Mouse (Mus musculus) urinary bladder, postnatal 10 days (tissue): Measurements from ENCODE around the gene Gm5414.

Source experiments
- DNase-seq: peaks from one replicate; pipeline ENCODE4 v3.0.0; 2022; ENCODE audit warnings: low spot score

Gm5414 gene

DNA sequence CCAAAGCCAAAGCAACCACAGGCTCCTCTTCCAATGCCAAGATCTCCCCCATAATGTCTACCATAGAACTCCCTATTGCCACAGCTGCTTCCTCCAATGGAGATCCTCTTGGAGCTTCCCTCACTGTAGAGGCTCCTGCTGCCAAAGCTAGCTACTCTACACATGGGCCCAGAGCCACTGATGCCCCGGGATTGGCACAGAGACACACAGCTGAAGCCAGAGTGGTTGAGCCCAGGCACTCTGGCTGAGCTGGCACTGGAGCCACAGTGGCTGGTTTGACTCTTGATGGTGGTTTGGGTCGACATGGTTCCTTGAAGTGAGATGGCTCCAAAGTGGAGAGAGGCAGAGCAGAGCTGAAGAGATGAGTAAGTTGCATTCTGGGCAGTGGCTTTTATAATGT, at the start of gene Gm5414:
Gene Gm5414, minus strand, starts transcription at position 305 of the 400 bp plus-strand sequence.
- DNase-seq = no peak

DNA sequence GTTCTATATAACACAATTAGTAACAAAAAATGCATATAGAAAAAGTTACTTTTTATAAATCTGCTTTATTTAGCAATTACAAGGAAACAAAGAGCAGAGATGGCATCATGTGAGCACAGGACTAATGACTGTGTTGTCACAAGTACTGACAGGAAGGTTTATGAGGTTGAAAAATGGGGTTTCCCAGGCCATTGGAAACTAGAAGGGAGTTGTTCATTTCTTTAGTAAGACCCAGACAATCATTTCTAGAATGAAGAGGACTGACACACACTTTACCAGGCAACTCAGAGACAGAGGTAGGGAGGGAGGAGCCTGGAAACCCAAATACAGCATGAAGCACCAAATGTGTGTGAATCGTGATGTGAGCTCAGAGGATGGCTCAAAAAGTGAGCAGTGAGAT, 48.0 kb upstream of the Gm5414 start:
- DNase-seq = no peak

DNA sequence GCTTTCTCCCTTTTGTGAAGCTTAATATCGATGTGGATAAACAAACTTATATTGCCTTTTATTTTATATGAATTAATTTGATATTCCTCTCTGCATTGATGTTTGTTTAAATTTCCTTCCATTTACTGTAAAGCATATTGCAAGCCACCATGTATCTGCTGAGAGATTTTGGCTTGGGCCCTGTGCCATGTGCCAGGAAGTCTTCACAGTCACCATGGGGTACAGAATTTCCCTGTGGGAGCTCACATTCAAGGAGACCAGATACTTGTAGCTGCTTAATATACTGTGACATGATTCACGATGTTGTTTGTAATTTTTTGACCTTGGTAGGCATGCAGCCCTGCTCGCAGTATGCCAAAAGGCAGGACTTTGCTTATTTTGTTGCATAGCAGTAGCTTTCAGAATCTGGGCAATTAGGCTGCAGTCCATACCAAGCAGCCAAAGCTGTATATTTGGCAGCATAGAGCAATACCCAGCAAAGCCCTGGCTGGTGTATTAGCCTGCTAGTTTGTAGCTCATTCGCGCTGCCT, 24.8 kb upstream of the Gm5414 start:
- no peak for DNase-seq

DNA sequence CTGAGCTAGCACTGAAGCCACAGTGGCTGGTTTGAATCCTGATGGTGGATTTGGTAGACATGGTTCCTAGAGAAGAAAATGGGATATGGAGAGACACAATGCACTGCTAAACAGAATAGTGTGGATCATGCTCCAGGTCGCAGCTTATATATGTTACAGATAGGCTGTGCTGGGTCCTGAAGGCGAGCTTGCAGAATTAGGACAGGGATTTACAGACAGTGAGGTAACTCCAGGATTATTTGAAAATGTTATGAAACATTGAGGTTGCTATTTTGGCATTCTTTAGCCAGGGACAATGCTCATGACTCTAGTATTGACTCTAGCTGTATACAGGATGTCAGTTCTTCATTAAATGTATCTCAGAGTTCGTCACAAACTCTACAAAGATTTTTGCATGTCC, 19.3 kb upstream of the Gm5414 start, which contains the start of gene Gm5478:
Gene Gm5478, minus strand, starts transcription at position 101 of the 400 bp plus-strand sequence.
- no peak for DNase-seq

DNA sequence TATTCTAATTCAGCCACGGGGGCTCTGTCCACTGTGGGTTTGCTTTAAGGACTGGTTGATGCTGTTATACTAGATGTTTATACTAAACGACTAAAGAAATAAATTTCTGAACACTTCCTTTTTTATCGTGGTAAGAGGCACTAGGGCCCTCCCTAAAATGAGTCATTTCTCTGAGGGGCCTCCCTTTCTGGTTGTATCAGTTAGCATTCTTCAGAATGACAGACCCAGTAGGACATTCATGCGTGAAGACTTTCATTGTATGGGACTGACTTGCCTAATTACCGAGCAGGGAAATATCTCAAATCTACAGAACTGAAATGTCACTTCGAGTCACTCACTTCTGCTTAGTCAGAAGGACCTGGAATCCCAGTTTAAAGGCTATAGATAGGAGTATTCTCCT, 28.9 kb downstream of the Gm5414 start:
- no peak for DNase-seq

DNA sequence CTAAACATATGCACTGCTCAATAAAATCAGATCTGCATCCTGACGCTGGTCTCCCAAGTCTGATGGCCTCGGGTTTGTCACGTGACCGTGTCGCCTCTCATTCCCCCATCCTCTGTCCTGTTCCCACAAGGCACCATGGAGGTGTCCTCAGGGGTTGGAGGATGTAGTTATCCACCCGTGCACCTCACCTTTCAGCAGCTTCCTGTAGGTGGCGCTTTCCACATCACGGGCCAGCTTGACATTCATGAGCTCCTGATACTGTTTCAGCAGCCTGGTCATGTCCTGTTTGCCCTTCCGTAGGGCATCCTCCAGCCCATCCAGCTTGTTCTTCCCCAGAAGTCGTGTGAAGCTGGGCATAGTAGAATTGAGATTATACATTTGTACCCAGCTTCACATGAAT, 39.8 kb downstream of the Gm5414 start:
- DNase-seq = no peak

DNA sequence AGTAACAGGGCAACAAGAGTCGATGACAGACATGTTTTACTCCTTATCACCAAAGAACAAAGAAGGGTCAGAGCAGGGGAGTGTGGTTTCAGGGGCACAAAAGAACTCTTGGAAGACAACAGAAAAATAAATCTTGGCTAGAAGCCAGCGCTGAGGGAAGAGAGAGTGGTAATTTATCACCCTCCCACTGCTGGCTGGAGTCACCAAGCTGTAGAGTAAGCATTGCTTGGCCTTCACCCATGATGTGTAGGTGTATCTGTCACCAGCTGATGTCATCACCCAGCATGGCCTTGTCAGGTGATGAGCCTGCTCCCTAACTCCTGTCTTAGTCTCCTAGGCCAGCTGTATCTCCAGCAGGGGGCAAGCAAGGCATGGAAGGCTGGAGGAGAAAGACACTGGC, 43.5 kb downstream of the Gm5414 start:
- no peak for DNase-seq

DNA sequence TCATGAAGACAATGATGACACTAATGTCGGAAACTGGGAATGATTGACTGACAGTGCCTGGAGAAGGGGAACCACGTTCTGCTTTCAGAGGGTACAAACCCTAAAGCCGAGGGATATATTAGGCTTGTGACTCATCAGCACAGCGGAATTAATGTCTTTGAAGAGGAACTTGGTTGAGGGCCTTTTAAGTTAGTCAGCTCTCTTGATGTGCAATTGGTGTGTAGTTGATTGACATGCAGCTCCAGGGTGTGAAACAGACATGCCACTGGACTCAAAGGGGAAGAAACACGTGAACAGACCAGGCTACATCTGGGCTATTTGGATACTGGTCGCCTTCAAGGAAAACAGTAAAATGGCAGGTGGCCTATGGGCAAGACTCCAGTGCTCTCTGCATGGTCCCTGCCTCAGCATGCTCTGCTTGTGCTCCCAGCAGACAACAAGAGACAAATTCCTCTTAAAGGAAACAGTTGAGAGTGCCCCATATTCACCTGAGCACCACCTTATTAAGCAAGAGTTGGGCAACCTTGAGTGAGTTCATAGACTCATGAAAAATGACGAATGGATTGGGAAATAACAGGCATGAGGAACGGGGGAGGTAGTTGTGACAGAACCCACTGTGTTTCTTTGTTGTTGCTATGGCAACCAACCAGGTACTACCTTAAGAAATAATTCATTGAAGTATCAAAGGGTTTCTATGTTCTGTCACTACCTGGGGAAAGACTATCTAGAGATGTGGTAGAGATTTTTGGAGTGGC, 44.6 kb downstream of the Gm5414 start:
- DNase-seq = no peak

DNA sequence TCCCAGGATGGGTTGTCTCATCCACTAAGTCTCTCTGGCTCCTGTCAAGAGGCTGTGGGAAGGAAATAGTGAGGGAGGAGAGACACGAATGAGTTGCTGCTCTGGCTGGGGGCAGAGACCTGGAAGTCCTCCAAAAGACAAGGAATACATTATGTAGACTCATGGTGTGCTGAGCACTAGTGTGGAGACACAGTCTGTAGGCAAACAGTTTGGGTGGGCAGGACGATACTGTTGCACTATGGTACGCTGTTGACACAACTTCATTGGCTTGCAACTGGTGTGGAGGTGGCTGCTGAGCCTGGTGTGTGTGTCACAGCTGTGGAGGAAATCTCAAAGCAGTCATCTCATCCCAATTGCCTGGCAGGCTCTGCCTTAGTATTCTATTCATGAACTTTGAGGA, 46.3 kb downstream of the Gm5414 start:
- no peak for DNase-seq

DNA sequence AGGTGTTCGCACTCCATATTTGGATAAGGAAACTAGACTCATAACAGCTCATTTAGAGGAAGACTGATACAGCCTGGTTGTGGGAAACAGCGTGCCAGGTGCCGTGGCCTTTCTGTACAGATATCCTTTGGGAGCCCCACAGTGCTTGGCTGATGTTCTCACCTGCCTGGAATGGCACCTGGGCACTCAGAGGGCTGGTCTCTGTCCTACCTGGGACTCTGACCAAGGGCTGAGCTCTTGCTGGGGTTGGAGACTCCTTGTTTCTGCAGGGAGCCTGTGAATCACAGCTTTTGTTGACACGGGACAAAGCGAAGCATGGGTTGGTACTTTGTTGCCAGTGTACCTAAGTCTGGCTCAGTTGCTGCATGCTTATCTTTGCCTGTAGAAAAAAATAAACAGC, 52.5 kb downstream of the Gm5414 start:
- DNase-seq = no peak
